Mouse (Mus musculus): ENCODE results near the gene St6galnac3.
A peak's percentile ranks its signal among the peaks of the same experiment; 100 is the strongest.

Gene St6galnac3

GRCm38 (mm10) chr3:153472583-153473471 is 252.1 kb downstream of the St6galnac3 start:
- DNase-seq (ENCODE audit: inconsistent ontology term), result no peak

GRCm38 (mm10) chr3:153463849-153464248 is 261.1 kb downstream of the St6galnac3 start:
- DNase-seq (ENCODE audit: inconsistent ontology term), result no peak

GRCm38 (mm10) chr3:153460173-153460572 is 264.8 kb downstream of the St6galnac3 start:
- no peak for DNase-seq (ENCODE audit: inconsistent ontology term)

GRCm38 (mm10) chr3:153458593-153458992 is 266.4 kb downstream of the St6galnac3 start:
- no peak for DNase-seq (ENCODE audit: inconsistent ontology term)

- no peak for DNase-seq (ENCODE audit: inconsistent ontology term)
These were observed 267.3 kb downstream of the St6galnac3 start for GRCm38 (mm10) chr3:153457701-153458100.

- DNase-seq (ENCODE audit: inconsistent ontology term), result no peak
These were observed 267.8 kb downstream of the St6galnac3 start for GRCm38 (mm10) chr3:153457203-153457602.

GRCm38 (mm10) chr3:153456227-153456626 is 268.7 kb downstream of the St6galnac3 start:
- DNase-seq (ENCODE audit: inconsistent ontology term), result no peak

GRCm38 (mm10) chr3:153453127-153454049 is 271.6 kb downstream of the St6galnac3 start:
- DNase-seq (ENCODE audit: inconsistent ontology term), result no peak

- no peak for DNase-seq (ENCODE audit: inconsistent ontology term)
These were observed 272.5 kb downstream of the St6galnac3 start for GRCm38 (mm10) chr3:153452299-153452996.

GRCm38 (mm10) chr3:153441329-153441728 is 283.6 kb downstream of the St6galnac3 start:
- DNase-seq (ENCODE audit: inconsistent ontology term), result no peak

- DNase-seq (ENCODE audit: inconsistent ontology term), result no peak
These were observed 288.6 kb downstream of the St6galnac3 start for GRCm38 (mm10) chr3:153436076-153437021.

GRCm38 (mm10) chr3:153433010-153433409 is 292.0 kb downstream of the St6galnac3 start:
- DNase-seq (ENCODE audit: inconsistent ontology term), result no peak

GRCm38 (mm10) chr3:153432053-153432816 is 292.7 kb downstream of the St6galnac3 start:
- no peak for DNase-seq (ENCODE audit: inconsistent ontology term)

GRCm38 (mm10) chr3:153429840-153430239 is 295.1 kb downstream of the St6galnac3 start:
- DNase-seq (ENCODE audit: inconsistent ontology term), result no peak

- no peak for DNase-seq (ENCODE audit: inconsistent ontology term)
These were observed 303.1 kb downstream of the St6galnac3 start for GRCm38 (mm10) chr3:153421918-153422290.

- DNase-seq (ENCODE audit: inconsistent ontology term), result no peak
These were observed 303.7 kb downstream of the St6galnac3 start for GRCm38 (mm10) chr3:153421060-153421917.

- no peak for DNase-seq (ENCODE audit: inconsistent ontology term)
These were observed 305.6 kb downstream of the St6galnac3 start for GRCm38 (mm10) chr3:153419331-153419730.

- DNase-seq (ENCODE audit: inconsistent ontology term), result peak; percentile 6
These were observed 308.0 kb downstream of the St6galnac3 start for GRCm38 (mm10) chr3:153417001-153417400.

GRCm38 (mm10) chr3:153416383-153416782 is 308.6 kb downstream of the St6galnac3 start:
- peak; percentile 20 for DNase-seq (ENCODE audit: inconsistent ontology term)

Data from Muller cell, postnatal 12 days (primary cell).